Mouse (Mus musculus) brown adipose tissue, adult 24 weeks (tissue): Measurements from ENCODE around the gene Rabgap1l. TPM values are rescaled to one million over a fixed set of nuclear protein-coding genes. Genes with fewer than 3 reads are reported as not detected.

Experiments used
- H3K27ac ChIP-seq: fragments of 200-500 bp; replicated peaks from 2 replicates; pipeline ENCODE4 v1.5.1; 2012; ENCODE audit warnings: low read depth, mild to moderate bottlenecking, low read length
- H3K4me1 ChIP-seq: fragments of 200-500 bp; 2 replicates; pipeline ENCODE4 v1.6.1; 2012; ENCODE audit warnings: low read length, mixed read lengths; ENCODE audit not compliant: control insufficient read depth, insufficient read depth, insufficient read length
- H3K4me3 ChIP-seq: fragments of 200-500 bp; 2 replicates; pipeline ENCODE4 v1.5.1; 2012; ENCODE audit warnings: low read depth, mild to moderate bottlenecking, low read length, moderate library complexity; ENCODE audit not compliant: insufficient read depth
- polyA plus RNA-seq: library from polyadenylated mRNA; stranded (reverse); fragments of >200 nt; gene quantifications from 2 replicates; pipeline ENCODE4 v1.2.4, GENCODE M21; 2012; ENCODE audit not compliant: missing spikeins, insufficient read depth, insufficient read length

Rabgap1l gene
- polyA plus RNA-seq, 1 experiment, result 26.9 TPM

GRCm38 (mm10) chr1:160746786-160747185 lies 46.2 kb downstream of the Rabgap1l start:
- H3K4me1 ChIP-seq, result no peaks in the 10 kb centered on the region
- H3K27ac ChIP-seq, result no peak overlapping the region
- no peak overlapping the region for H3K4me3 ChIP-seq

- no peaks in the 10 kb centered on the region for H3K4me1 ChIP-seq
- no peak overlapping the region for H3K27ac ChIP-seq
- no peak overlapping the region for H3K4me3 ChIP-seq
Measured at GRCm38 (mm10) chr1:160745238-160745930, 47.6 kb downstream of the Rabgap1l start.

GRCm38 (mm10) chr1:160744009-160744408 lies 49.0 kb downstream of the Rabgap1l start:
- Histone ChIP-seq H3K4me1 (no peaks in the 10 kb centered on the region), H3K27ac (no peak overlapping the region), H3K4me3 (no peak overlapping the region)

- no peak overlapping the region for H3K27ac ChIP-seq
- H3K4me1 ChIP-seq, result no peaks in the 10 kb centered on the region
- H3K4me3 ChIP-seq, result no peak overlapping the region
Measured at GRCm38 (mm10) chr1:160743229-160743628, 49.8 kb downstream of the Rabgap1l start.

- no peak overlapping the region for H3K27ac ChIP-seq
- no peaks in the 10 kb centered on the region for H3K4me1 ChIP-seq
- no peak overlapping the region for H3K4me3 ChIP-seq
Measured at GRCm38 (mm10) chr1:160740650-160741049, 52.4 kb downstream of the Rabgap1l start.

- H3K4me3 ChIP-seq, result no peak overlapping the region
- no peak overlapping the region for H3K27ac ChIP-seq
- no peaks in the 10 kb centered on the region for H3K4me1 ChIP-seq
Measured at GRCm38 (mm10) chr1:160734743-160735142, 58.3 kb downstream of the Rabgap1l start.

GRCm38 (mm10) chr1:160729944-160730343 lies 63.1 kb downstream of the Rabgap1l start:
- no peak overlapping the region for H3K4me3 ChIP-seq

GRCm38 (mm10) chr1:160717742-160718141 lies 75.3 kb downstream of the Rabgap1l start:
- Histone ChIP-seq H3K4me1 (no peaks in the 10 kb centered on the region), H3K27ac (no peak overlapping the region), H3K4me3 (no peak overlapping the region)

More at GRCm38 (mm10) chr1:160729944-160730343, 63.1 kb downstream of the Rabgap1l start:
- Histone ChIP-seq H3K27ac (no peak overlapping the region), H3K4me1 (no peaks in the 10 kb centered on the region)

GRCm38 (mm10) chr1:160714685-160715084 lies 78.3 kb downstream of the Rabgap1l start:
- H3K27ac ChIP-seq, result no peak overlapping the region
- H3K4me3 ChIP-seq, result no peak overlapping the region
- H3K4me1 ChIP-seq, result no peaks in the 10 kb centered on the region

GRCm38 (mm10) chr1:160713887-160714286 lies 79.1 kb downstream of the Rabgap1l start:
- Histone ChIP-seq H3K4me1 (no peaks in the 10 kb centered on the region), H3K4me3 (no peak overlapping the region), H3K27ac (no peak overlapping the region)

- H3K4me1 ChIP-seq, result no peaks in the 10 kb centered on the region
- H3K27ac ChIP-seq, result no peak overlapping the region
- no peak overlapping the region for H3K4me3 ChIP-seq
Measured at GRCm38 (mm10) chr1:160713383-160713782, 79.6 kb downstream of the Rabgap1l start.

GRCm38 (mm10) chr1:160710539-160710938 lies 82.5 kb downstream of the Rabgap1l start:
- no peaks in the 10 kb centered on the region for H3K4me1 ChIP-seq
- no peak overlapping the region for H3K27ac ChIP-seq
- no peak overlapping the region for H3K4me3 ChIP-seq

- Histone ChIP-seq H3K4me1 (no peaks in the 10 kb centered on the region), H3K27ac (no peak overlapping the region), H3K4me3 (no peak overlapping the region)
Measured at GRCm38 (mm10) chr1:160704596-160704995, 88.4 kb downstream of the Rabgap1l start.

GRCm38 (mm10) chr1:160703813-160704212 lies 89.2 kb downstream of the Rabgap1l start:
- Histone ChIP-seq H3K4me1 (no peaks in the 10 kb centered on the region), H3K4me3 (no peak overlapping the region), H3K27ac (no peak overlapping the region)

- Histone ChIP-seq H3K4me3 (no peak overlapping the region), H3K4me1 (no peaks in the 10 kb centered on the region), H3K27ac (no peak overlapping the region)
Measured at GRCm38 (mm10) chr1:160693094-160693447, 99.9 kb downstream of the Rabgap1l start.

- H3K4me1 ChIP-seq, result no peaks in the 10 kb centered on the region
- H3K27ac ChIP-seq, result no peak overlapping the region
- no peak overlapping the region for H3K4me3 ChIP-seq
Measured at GRCm38 (mm10) chr1:160692224-160693093, 100.6 kb downstream of the Rabgap1l start.
